Mouse (Mus musculus) gastrocnemius, postnatal 4 days (tissue): ENCODE data around the gene Prss21. TPM values are rescaled to one million over a fixed set of nuclear protein-coding genes. Genes with fewer than 3 reads are reported as not detected.
"Not testable (repeated sequence)": the region's sequence is repeated elsewhere in the genome, so short reads cannot be mapped to it uniquely, and the experiment has no call there.

ENCODE experiments used
- DNase-seq, 2 experiments: peaks; one replicate each; pipeline ENCODE4 v3.0.0; 2021 to 2022; ENCODE audit warnings: low spot score in 2 of 2, mixed read lengths in 2 of 2
- microRNA-seq: library from miRNA; unstranded; fragments of <30 nt; microRNA quantifications from one replicate; pipeline ENCODE4 v1.2.0, GENCODE M21; 2021
- total RNA-seq, 2 experiments: library from RNA; stranded (reverse); gene quantifications; 2 replicates each; pipeline ENCODE4 v1.2.3; 2021

The Prss21 gene
- total RNA-seq, 2 experiments from 2014 or later = not detected

DNA sequence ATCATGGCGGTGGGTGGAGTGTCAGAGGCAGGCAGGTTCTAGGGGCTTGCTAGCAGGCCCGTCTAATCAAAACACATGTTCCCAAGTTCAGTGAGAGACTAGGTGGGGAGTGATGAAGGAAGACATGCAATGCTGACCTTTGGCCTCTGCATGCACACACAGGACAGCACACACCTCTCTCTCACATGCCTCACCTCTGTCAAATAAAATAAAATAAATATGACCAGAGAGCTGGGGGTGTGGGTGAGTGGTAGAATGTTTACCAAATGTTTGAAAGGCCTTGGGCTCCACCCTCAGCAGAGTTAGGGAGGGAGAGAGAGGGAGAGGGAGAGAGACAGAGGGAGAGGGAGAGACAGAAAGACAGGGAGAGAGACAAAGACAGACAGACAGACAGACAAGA, 9.9 kb upstream of the Prss21 start:
- no peak for DNase-seq

DNA sequence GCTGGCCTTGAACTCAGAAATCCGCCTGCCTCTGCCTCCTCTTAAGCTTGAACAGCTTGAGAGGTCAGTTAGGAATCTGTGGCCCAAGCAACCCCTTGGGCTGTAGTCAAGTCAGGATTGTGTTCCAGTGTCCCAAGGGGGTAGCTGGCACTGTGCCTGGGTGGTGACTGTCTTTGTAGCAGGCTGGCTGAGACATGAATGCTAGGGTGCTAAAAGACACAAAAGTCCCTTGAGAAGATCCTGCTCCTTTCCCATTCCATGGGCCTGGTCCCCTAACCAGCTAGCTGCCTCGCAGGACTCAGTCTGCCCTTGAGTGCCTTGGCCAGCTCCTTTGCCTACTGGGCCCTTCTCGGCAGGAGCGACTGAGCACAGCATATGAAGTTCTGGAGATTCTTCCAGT, 4.9 kb upstream of the Prss21 start:
- no peak for DNase-seq

DNA sequence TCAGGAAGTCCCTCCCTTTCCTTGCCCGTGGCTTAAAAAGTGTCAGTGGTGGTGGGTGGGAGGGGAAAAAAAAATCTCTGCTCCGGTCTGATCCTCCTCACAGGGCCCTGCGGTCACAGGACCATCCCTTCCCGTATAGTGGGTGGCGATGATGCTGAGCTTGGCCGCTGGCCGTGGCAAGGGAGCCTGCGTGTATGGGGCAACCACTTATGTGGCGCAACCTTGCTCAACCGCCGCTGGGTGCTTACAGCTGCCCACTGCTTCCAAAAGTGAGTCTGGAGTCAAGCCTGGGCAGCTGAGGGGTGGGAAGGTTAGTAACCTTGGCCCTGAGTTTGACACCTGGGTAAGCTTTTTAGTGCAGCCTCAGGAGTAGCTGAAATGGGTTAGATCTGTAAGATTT, 657 bp downstream of the Prss21 start:
- no peak for DNase-seq

DNA sequence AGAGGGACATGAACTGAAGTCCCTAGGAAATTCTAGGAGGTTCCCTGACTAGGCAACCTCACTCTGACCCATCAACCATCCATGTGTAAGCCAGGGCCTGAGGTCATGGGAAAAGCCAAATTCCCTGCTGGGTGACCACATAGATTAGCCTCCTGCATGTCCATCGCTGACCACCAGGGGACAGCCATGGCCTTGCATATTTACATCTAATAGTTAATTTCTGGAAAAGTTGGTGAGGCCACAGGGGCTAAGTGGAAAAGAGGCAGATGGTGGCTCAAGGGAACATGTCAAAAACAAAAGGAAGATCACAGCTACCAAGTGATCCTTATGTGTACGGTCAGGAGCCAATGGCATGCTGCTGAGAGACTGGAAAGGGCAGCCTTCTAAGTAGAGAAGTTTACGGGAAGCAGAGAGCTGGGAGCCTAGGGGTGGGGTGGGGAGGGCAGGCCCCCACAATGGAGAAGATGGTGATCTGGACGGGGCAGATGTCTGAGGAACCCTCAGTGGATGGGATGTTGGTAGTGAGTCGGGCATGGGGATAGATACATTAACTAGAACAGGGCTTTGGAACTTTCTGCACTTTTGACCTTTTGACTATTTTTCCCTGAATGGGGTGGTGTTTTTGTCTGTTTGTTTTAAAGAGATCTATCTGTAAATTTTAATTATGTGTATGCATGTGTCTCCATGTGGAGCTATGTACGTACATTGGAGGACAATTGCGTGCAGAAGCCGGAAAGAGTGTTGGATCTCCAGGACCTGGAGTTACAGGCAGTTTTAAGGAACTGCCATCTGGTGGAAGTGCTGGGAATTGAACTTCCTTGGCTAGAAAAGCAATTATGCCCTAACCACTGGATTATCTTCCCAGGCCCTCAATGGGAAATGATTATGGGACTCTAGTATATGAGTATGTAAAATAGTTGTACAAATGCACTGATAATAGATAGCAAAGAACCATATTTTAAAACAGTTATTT, 6.3 kb downstream of the Prss21 start:
- DNase-seq = peak in 1 of 2 experiments; percentile 69

DNA sequence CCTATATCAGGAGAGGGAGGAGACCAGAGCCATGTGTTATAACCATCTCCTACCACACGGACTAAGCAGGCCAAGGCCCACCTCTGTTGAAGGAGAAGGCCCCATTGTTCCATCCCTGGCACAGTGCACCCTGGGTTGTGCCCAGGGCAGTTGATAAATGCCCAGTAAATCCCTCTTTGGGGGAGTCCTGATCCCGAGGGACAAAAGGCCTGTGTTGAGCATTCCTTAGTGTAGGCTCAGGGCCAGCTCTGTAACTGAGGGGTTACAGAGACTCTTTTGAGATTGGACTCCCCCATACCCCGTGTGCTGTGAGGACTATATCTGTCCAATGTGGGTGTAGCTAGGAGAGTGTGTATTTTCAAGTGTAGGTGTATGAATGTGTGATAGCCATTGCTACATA, 8.9 kb downstream of the Prss21 start:
- DNase-seq = peak in 1 of 2 experiments; percentile 6

DNA sequence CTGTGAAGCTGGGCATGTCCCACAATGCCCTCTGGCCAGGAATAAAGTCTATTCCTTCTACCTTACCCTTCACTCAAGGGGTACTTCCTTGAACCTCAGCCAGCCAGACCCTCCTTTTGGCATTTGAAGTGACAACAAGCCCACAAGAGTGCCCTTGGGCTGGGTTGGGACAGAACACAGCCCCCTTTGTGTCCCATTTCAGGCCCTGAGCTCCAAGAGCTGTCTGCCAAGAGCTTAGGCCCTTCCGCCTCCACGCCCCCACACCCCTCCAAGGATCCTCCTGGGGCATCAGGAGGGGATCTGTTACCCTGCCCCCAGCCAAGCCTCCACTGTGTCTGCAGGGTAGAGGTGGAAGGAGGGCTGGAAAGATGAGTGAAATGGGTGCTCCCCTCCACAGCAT, 9.3 kb downstream of the Prss21 start:
- DNase-seq = peak in 1 of 2 experiments; percentile 6

DNA sequence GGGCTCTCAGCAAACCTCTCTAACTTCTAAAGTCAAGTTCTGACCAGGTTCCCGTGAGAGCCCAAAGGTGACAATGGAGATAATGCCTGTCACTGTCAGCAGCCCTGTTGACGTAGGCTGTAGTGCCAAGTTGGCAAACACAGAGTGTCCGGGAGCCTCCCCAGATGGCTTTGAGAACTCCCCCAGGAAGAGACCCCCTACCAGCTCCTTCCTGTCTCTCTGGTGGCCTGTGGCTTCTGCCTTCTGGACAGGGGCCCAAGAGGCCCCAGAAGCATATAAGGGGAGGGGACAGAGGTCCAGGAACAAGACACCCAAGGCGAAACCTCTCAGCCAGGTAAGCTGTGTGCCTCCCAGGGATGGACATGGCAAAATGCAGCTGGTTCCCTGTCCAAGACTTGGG, 12.7 kb downstream of the Prss21 start, which contains the start of the genes Dcpp1 and Dcpp2:
Dcpp1 (plus strand) TSS at position 301 of the 400 bp plus-strand sequence.
Dcpp2 (plus strand) TSS at position 305 of the 400 bp plus-strand sequence.
- DNase-seq = peak in 1 of 2 experiments; percentile 4

DNA sequence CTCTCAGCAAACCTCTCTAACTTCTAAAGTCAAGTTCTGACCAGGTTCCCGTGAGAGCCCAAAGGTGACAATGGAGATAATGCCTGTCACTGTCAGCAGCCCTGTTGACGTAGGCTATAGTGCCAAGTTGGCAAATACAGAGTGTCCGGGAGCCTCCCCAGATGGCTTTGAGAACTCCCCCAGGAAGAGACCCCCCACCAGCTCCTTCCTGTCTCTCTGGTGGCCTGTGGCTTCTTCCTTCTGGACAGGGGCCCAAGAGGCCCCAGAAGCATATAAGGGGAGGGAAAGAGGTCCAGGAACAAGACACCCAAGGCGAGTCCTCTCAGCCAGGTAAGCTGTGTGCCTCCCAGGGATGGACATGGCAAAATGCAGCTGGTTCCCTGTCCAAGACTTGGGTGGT, 49.3 kb downstream of the Prss21 start, which contains the start of gene Dcpp3:
Dcpp3 (plus strand) TSS at position 301 of the 400 bp plus-strand sequence.
- DNase-seq = not testable (repeated sequence)

Small RNA genes within 50 kb of the gene (microRNA-seq; reads per million reads assigned to microRNA genes)
- gene Mir5125 = 1.3 reads per million

Other genes starting within 250 kb of the Prss21 start
- gene Mmp25, start 222.8 kb upstream of the Prss21 start, total RNA-seq = under 1 TPM; 0.70 to 0.71 TPM
- gene Bicdl2, start 207.6 kb upstream of the Prss21 start, total RNA-seq = not detected
- 100 to 1,000 TPM; 214 to 230 TPM for gene Hcfc1r1, start 194.5 kb upstream of the Prss21 start, total RNA-seq
- gene Thoc6, start 194.2 kb upstream of the Prss21 start, total RNA-seq = 10 to 100 TPM; 18.8 to 20.8 TPM
- 10 to 100 TPM; 43.7 to 55.5 TPM for gene Tnfrsf12a, start 190.6 kb upstream of the Prss21 start, total RNA-seq
- not detected for gene Cldn6, start 188.8 kb upstream of the Prss21 start, total RNA-seq
- gene Cldn9, start 184.0 kb upstream of the Prss21 start, total RNA-seq = under 1 TPM; 0.61 to 0.91 TPM
- under 1 TPM; 0.26 to 0.66 TPM for gene 1520401A03Rik, start 145.3 kb upstream of the Prss21 start, total RNA-seq
- 10 to 100 TPM; 11.1 to 12.4 TPM for gene Pkmyt1, start 141.7 kb upstream of the Prss21 start, total RNA-seq
- gene Paqr4, start 127.2 kb upstream of the Prss21 start, total RNA-seq = 10 to 100 TPM; 12.5 to 13.4 TPM
- under 1 TPM; 0.13 to 0.20 TPM for gene Kremen2, start 122.2 kb upstream of the Prss21 start, total RNA-seq
- gene Flywch1, start 96.5 kb upstream of the Prss21 start, total RNA-seq = 10 to 100 TPM; 44.5 to 49.2 TPM
- 1 to 10 TPM; 5.6 to 6.0 TPM for gene Flywch2, start 82.0 kb upstream of the Prss21 start, total RNA-seq
- 100 to 1,000 TPM; 293 to 304 TPM for gene Srrm2, start 77.5 kb upstream of the Prss21 start, total RNA-seq
- gene Elob, start 38.9 kb upstream of the Prss21 start, total RNA-seq = 100 to 1,000 TPM; 428 to 459 TPM
- not detected for gene Prss33, start 32.0 kb upstream of the Prss21 start, total RNA-seq
- gene Prss32, start 24.2 kb upstream of the Prss21 start, total RNA-seq = not detected
- under 1 TPM in 1 of 2 experiments, not detected in 1; 0.18 TPM for gene Prss41, start 23.9 kb upstream of the Prss21 start, total RNA-seq
- not detected for gene Dcpp1, start 12.8 kb downstream of the Prss21 start, total RNA-seq
- not detected for gene Dcpp2, start 12.8 kb downstream of the Prss21 start, total RNA-seq
- gene Dcpp3, start 49.4 kb downstream of the Prss21 start, total RNA-seq = not detected
- gene Sbp, start 73.6 kb downstream of the Prss21 start, total RNA-seq = not detected
- not detected for gene Sbpl, start 87.2 kb downstream of the Prss21 start, total RNA-seq
- gene Prss30, start 112.5 kb downstream of the Prss21 start, total RNA-seq = not detected
- not detected for gene Prss22, start 130.0 kb downstream of the Prss21 start, total RNA-seq
- not detected for gene Prss27, start 170.1 kb downstream of the Prss21 start, total RNA-seq
- gene Kctd5, start 205.4 kb downstream of the Prss21 start, total RNA-seq = 10 to 100 TPM; 26.0 to 30.4 TPM